Mouse (Mus musculus): ENCODE measurements around the gene Sorcs2. TPM values are rescaled to one million over a fixed set of nuclear protein-coding genes. Genes with fewer than 3 reads are reported as not detected.

Gene Sorcs2
- total RNA-seq, 2 experiments from 2014 or later, result 10.5 to 11.4 TPM

DNA sequence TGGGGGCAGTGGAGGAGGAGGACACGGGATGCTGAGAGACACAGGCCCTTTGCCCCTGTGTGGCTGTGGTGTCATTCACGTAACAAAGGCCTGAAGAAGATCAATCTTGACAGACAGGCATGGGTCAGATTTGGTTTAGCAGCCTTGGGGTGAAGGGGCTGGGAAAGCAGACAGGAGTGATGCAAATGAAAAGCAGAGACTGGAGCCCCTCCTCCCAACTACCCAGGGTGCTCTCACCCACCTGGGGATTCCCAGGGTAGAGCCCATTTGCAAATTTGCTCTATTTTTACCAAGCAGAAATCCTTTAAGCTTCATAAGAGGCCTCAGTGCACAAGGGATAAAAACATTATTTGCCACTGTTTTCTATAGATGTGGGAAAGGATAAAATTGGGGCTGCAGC lies 253.4 kb downstream of the Sorcs2 start:
- intact Hi-C loops (cut with DNase I), result no loop called here

DNA sequence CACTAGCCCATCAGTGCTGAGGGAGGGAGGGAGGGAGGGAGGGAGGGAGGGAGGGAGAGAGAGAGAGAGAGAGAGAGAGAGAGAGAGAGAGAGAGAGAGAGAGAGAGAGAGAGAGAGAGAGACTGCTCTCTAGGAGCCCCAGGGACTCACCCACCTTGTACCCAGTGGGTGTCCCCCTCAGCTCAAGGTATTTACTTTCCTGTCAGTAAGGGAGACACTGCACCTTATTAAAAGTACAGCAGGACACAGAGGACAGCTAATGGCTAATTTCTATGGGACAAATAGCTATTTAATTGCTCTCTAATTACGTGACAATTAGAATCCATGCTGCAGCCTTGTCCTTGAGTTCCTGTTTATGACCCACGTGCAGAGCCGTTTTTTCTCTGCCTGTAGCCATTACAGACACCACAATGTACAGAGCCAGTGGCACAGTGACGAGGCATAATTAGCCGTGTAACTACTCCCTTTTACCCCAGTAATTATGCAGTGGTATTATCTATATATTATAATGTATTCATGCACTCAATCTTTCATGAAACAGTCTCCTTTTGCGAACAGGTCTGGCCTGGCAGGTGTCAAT lies 256.2 kb downstream of the Sorcs2 start:
- DNase-seq, result no peak
- intact Hi-C loops (cut with DNase I), result loop anchor here (2.0 kb wide), 2 partner anchors 81 to 257 kb away; partner anchors contain the start of gene Sorcs2

More for the DNA sequence above, 253.4 kb downstream of the Sorcs2 start:
- no peak for DNase-seq

DNA sequence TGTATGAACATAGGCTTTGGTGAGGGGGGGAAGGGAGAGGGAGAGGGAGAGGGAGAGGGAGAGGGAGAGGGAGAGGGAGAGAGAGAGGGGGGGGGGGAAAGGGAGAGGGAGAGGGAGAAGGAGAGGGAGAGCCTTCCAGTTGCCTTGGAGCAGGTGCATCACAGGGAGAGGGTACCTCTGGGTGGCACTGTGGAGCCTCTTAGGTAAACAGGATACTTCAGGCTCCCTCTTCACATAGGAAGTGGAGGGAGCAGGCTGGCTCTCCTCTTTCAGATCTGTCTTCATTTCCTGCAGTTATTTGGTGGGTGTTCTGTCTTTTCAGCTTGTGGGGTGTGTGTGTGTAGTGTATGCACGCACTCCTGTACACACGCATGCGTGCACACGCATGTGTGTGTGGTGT lies 256.8 kb downstream of the Sorcs2 start:
- intact Hi-C loops (cut with DNase I), result loop anchor here (2.0 kb wide), 1 partner anchor 258 kb away; the partner anchor contains the start of gene Sorcs2
- DNase-seq, result no peak

DNA sequence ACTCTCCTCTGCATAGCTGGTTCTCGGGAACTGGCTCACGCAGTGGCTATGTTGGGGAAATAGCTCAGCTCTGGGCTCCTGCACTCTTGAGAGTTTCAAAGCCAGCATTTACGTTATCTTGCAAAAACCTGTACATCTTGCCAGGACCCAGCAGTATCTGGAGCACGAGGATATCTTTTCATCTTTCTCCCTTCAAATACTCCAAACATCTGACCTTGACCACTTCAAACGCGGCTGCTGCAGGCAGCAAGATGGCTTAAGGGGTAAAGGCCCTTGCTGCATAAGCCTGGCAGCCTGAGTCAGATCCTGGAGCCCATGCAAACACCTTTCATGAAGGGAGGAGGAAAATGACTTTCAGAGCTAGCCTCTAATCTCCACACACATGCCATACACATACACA lies 258.2 kb downstream of the Sorcs2 start:
- DNase-seq, result no peak
- intact Hi-C loops (cut with DNase I), result loop anchor here (2.0 to 5.0 kb wide), 2 partner anchors 102 to 259 kb away; partner anchors contain the start of gene Sorcs2

DNA sequence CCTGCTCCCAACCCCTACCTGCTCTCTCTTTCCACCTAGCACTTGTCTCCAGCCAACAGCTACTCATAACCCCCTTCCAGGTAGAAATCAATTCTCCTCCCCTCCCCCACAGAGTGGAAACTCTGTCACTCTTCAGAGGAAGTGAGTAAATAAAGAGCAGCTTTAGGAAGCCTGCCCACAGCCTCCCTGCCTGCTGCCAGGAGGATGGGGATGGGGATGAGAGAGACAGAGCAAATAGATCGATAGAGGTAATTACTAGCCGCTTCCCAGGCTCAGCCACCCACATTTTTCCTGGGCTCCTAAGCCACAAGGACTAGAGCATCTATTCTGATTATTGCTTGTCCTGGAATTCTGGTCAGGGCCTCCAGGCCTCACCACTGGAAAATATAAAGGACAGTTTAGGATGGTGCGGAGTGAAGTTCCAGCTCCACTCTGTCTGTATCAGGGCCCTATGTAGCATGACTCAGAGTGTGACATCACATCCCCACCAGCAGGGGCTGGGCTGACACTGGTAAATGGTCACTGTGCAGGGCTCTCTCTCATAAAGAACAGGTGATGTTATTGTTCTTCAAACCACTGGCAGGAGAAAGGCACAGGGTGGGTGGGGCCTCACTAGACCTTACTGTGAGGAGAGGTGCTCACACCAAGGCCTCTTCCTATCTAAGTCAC lies 261.9 kb downstream of the Sorcs2 start:
- DNase-seq, result no peak
- intact Hi-C loops (cut with DNase I), result loop anchor here (5.0 kb wide), 1 partner anchor 99 kb away; no protein-coding TSS in a partner anchor

GRCm38 (mm10) chr5:36134302-36134701 lies 263.6 kb downstream of the Sorcs2 start:
- DNase-seq, result peak in 1 of 2 experiments; percentile 18
- intact Hi-C loops (cut with DNase I), result loop anchor here (5.0 kb wide), 1 partner anchor 52 kb away; no protein-coding TSS in a partner anchor

GRCm38 (mm10) chr5:36133893-36134292 lies 264.0 kb downstream of the Sorcs2 start:
- DNase-seq, result no peak
- intact Hi-C loops (cut with DNase I), result loop anchor here (5.0 kb wide), 1 partner anchor 52 kb away; no protein-coding TSS in a partner anchor

DNA sequence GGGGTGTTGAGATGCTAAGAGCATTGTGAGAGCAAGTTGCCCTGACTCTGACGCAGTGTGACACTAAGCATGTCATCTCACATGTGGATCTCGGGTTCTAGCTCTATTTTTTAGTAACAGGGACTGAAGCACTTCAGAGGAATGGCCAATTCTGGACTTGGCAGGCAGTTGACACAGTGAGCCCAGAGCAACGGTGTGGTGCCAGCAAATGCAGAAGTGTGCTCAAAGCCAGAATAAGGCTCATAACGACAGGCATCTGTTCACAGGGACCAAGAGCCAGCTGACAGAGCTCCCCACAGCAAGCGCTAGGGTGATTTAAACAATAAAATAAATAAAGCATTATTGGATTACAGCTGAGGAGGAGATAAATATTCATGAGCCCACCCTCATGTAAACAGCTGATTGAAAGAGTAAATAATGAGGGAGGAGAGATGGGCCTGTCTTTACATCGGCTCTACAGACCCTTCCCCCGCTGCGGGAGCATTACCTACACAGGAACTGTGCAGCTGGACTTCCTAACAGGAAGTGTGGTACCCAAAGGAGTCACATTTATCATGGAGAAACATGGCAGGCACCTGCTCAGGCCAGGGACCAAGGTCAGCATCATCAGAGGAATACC lies 267.4 kb downstream of the Sorcs2 start:
- DNase-seq, result peak; percentile 19 to 40
- intact Hi-C loops (cut with DNase I), result loop anchor here (5.0 kb wide), 1 partner anchor 48 kb away; no protein-coding TSS in a partner anchor

DNA sequence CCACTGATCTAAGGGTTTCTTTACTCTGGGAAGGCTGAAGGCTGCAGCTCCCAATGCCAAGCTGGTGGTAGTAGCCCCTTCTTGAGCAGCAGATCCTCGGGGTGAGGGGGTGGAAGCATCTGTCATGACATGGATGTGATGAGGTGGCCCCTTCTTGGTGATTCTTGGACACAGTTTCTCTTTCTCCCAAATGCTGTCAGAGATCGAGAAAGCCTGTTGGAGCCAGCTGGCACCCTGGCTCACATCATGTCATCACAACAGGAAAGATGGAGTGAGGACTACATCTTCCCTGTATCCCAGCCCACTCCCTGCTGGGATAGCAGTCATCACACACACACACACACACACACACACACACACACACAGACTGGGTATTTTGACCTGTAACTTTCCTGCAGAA lies 268.3 kb downstream of the Sorcs2 start:
- no peak for DNase-seq
- intact Hi-C loops (cut with DNase I), result loop anchor here (5.0 kb wide), 1 partner anchor 47 kb away; no protein-coding TSS in a partner anchor

DNA sequence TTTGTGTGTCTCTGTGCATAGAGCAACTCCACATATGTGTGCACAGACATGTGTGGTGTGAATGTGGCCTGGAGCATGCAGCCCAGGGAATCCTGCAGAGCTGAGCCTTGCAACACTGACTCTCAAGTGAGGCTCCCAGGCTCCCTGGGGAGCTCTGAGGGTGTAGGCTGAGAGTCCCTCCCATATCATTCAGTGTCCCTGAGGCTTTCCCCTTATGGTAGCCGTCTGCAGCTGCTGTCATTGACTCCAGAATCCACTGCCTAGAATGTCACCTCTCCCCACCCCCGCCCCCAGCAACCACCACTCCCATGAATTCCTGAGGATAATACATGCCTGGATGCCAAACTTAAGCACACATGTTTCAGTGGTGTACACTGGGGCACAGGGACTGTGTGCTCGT lies 269.4 kb downstream of the Sorcs2 start:
- intact Hi-C loops (cut with DNase I), result no loop called here
- no peak for DNase-seq

- intact Hi-C loops (cut with DNase I), result no loop called here
- no peak for DNase-seq
Observed at GRCm38 (mm10) chr5:36124993-36125392, 272.9 kb downstream of the Sorcs2 start.

- intact Hi-C loops (cut with DNase I), result no loop called here
- no peak for DNase-seq
Observed at GRCm38 (mm10) chr5:36122987-36123386, 275.0 kb downstream of the Sorcs2 start.

GRCm38 (mm10) chr5:36120931-36121341 lies 277.0 kb downstream of the Sorcs2 start:
- DNase-seq, result peak; percentile 18 to 35
- intact Hi-C loops (cut with DNase I), result no loop called here

- DNase-seq, result no peak
- intact Hi-C loops (cut with DNase I), result no loop called here
Observed at GRCm38 (mm10) chr5:36118061-36118460, 279.9 kb downstream of the Sorcs2 start.

GRCm38 (mm10) chr5:36115519-36115918 lies 282.4 kb downstream of the Sorcs2 start:
- intact Hi-C loops (cut with DNase I), result no loop called here

DNA sequence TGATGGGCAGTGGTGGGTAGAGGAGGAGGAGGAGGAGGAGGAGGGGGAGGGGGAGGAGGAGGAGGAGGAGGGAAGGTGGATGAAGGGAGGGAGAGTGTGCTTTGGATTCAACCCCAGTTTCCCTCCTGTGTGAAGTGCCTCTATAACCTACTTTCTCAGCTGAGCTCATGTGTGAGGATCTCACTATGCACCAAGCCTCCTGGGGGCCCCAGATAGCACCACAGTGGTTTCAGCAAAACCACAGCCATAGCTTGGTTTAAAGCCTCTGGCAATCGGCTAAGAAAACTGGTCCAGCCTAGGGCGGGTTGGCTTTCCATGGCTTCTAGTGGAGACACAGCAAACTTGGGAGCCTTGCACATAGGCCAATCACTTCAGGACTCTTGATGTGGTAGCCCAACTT lies 284.2 kb downstream of the Sorcs2 start:
- DNase-seq, result no peak
- intact Hi-C loops (cut with DNase I), result no loop called here

More at GRCm38 (mm10) chr5:36115519-36115918, 282.4 kb downstream of the Sorcs2 start:
- DNase-seq, result no peak

DNA sequence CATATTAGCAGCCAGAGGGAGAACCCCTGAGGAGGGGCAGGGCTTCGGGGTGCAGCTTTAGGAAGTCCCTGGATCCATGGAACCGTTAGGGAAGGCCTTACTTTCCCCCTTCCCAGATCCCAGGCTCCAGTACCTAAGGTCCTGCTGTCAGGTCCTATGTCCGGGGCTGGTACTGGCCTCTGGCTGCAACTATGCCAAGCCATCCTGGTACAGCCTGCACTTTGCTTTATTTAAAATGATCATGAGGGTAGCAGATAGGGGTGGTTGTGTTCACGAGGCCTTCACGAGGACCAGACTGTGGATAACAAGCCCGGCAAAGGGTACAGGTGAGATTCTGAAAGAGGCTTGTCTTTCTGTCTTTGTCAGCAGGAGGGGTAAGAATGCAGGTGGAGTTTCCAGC lies 285.2 kb downstream of the Sorcs2 start:
- intact Hi-C loops (cut with DNase I), result no loop called here
- DNase-seq, result no peak

GRCm38 (mm10) chr5:36111516-36111915 lies 286.4 kb downstream of the Sorcs2 start:
- peak; percentile 26 to 46 for DNase-seq
- intact Hi-C loops (cut with DNase I), result no loop called here

DNA sequence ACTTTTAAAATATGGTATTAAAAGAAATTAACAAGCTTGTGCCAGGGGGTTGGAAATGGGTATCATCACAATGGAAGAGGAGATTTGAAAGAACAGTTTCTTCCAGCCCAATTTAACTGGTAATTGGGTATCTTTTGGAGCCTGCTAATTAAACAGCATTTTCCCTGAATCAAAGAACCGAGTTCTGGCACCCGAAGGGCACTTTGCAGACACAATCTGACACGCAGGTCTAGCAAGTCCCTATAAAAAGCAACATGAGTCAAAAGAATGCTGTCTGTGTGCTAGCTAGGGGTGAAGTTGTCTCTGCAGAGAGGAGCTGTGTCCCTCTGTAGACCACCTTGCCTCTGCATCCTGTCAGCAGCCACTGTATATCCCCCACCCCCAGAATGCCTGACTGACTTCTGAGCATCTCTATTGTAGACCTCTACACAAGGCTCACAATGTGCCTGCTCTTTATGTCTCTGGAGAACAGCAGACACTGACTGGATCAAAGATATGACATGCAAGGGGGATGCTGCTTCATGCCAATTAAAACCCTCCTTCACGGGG lies 289.5 kb downstream of the Sorcs2 start:
- DNase-seq, result no peak
- intact Hi-C loops (cut with DNase I), result loop anchor here (5.0 kb wide), 1 partner anchor 66 kb away; no protein-coding TSS in a partner anchor

DNA sequence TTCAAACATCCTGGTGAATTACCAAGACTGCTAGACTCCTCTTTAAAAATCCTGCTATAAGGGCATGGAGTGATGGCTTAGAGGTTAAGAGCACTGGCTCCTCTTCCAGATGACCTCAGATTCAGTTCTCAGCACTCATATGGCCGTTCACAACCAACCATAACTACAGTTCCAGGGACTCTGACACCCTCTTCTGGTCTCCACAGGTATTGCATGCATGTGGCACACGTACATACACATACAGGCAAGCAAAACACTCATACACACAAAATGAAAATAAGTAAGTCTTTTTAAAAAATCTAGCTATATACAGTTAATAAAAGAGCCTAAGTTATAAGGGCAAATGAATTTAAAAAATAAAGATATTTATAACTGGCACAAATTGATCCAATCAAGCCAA lies 294.5 kb downstream of the Sorcs2 start:
- intact Hi-C loops (cut with DNase I), result no loop called here
- no peak for DNase-seq

- no peak for DNase-seq
- intact Hi-C loops (cut with DNase I), result no loop called here
Observed at GRCm38 (mm10) chr5:36101129-36101528, 296.8 kb downstream of the Sorcs2 start.
